Mouse (Mus musculus) CD4-positive, CD25-positive, alpha-beta regulatory T cell, adult 4 months (primary cell): ENCODE results near the gene Coro6. TPM values are rescaled to one million over a fixed set of nuclear protein-coding genes. Genes with fewer than 3 reads are reported as not detected.

ENCODE experiments used
- ATAC-seq: one replicate; pipeline ENCODE4 v1.8.0; 2017
- polyA plus RNA-seq, 2 experiments: library from polyadenylated mRNA; unstranded; fragments of 100-300 nt; shearing (Covaris generic); gene quantifications; one replicate each; pipeline ENCODE4 v1.2.1; 2017

Coro6 gene
- polyA plus RNA-seq, 2 experiments from 2014 or later: not detected

DNA sequence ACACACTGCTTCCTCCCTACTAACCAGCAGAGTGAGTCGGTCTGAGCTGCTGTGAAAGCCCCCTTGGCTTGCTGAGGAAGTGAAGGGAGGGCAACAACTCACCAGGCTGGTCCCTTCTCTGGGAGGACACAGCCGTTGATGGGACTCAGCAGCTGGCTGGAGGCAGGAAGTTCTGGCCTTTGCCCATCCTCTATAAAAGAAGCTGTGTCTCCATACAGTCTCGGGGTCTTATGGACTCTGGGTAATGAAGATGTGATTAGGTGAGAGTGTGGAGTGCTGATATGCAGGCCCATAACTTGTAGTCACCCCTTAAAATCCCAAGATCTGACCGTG is 32.1 kb downstream of the Coro6 start:
- no peak for ATAC-seq

DNA sequence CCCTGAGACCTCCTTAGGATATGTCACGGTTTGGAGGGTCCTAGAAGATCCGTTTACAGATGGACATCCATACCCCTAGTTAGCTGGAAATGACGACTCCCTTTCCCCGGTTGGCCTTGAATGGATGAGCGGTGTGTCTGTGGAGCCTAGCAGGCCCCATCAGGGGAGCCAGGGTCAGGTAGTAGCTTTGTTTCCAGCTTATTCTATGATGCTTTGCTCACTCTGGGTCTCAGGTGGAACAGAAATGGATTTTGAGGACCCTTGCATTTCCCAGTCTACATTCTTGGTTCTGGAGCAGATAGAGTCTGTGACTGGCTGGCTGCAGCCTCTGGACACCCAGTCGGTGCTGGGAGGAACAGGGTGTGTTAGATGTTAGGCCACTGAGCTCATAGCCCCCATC is 32.6 kb downstream of the Coro6 start:
- no peak for ATAC-seq

DNA sequence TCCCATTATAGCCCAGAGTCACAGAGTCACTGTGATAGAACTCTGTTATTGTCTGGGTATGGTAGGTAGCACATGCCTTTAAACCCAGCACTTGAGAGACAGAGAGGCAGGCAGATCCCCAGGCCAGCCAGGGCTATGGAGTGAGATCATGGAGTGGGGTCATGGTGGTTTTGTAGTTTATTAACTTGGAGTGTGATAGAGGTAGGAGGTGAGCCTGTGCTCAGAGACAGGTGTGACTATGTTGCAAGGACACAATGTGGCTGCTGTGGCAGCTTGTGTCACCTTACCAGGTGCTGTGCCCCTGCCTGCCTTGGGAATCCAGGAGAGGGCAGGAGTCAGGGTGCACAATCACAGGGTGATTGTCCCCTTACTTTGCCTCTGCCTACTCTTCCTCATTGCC is 33.3 kb downstream of the Coro6 start:
- ATAC-seq: no peak

DNA sequence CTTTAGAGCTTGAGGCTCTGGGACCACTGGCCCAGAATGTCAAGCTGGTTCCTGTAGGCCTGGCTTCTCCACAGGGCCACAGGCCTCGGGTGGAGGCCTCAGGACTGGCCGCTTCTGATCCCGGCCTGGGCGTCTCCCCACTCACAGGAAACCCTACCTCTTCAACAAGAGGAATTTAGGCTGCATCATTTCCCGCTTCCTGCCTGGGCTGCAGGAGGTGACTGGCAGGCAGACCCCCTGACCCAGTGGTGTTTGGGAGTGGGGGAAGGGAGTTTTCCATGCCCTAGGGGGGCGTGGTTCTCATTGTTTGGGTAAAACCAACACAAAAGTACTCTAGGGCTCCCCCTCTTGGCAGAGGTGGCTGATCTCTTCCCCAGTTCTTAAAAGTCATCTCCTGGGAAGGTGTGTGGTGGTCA is 35.1 kb downstream of the Coro6 start:
- no peak for ATAC-seq

DNA sequence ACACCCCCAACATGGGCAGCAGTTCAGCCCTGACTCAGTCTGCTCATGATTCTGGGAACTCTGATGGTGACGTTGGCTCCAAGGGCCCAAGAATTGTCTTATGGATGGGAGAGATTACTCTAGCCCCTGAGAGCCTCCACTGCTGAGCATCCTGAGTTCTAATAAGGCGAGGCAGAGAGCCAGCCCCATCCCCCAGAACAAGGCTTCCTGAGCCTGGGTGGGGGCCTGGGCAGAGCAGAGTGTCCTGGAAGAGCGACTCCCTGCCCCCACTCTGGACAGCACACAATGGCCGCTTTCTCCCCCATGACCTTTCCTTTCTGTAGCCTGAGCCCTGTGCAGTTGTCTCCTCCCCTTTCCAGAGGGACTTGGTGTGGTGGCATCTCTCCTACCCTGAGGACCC is 35.6 kb downstream of the Coro6 start:
- no peak for ATAC-seq

DNA sequence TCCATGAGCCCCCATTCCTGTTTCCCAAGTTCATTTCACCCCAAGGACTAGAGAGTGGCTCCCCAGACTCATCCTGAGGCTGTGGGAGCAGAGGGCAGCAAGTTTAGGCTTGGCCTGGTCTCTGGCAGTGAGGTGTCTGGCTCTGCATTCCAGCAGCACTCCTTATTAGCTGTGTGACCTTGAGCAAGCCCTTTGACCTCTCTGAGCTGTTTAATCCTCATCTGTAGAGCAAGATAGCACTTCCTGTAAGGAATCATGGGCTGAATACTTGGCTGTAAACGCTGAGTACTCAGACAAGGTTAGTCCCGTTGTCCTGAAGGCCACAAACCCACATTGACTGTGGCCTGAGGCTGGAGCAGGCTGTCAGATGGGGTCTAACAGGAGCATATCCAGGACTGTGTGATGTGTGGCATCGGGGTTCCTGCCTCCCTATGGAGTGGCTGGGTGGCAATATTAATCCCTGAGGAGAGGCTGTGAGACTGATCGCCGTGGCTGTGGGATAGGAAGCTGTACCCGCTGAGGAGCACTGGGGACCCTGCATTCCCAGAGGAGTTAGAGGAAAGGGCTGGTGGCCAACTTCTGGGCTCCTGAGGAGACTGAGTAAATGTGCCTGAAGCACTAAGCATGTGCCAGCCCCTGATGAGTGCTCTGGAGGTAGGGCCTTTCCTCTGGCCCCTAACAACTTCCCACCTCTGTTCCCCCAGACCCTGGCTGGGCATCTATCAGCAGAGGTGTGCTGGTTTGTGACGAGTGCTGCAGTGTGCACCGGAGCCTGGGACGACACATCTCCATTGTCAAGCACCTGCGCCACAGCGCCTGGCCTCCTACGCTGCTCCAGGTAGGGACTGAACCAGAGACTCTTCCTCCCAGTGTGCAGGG is 36.3 kb downstream of the Coro6 start:
- no peak for ATAC-seq

DNA sequence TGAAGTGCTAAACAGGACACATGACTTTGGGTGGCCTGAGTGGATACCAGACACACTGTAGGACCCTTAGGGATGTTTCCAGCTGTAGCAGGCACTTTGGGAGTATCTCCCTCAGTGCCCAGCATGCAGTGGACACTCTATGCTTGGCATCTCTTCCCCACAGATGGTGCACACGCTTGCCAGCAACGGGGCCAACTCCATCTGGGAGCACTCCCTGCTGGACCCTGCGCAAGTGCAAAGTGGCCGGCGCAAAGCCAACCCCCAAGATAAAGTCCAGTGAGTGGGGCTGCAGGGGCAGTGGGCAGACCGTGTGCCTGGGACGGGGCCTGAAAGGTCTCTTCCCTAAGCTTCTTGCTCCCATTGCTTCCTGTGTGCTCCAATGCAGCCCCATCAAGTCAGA is 37.1 kb downstream of the Coro6 start:
- ATAC-seq: no peak

DNA sequence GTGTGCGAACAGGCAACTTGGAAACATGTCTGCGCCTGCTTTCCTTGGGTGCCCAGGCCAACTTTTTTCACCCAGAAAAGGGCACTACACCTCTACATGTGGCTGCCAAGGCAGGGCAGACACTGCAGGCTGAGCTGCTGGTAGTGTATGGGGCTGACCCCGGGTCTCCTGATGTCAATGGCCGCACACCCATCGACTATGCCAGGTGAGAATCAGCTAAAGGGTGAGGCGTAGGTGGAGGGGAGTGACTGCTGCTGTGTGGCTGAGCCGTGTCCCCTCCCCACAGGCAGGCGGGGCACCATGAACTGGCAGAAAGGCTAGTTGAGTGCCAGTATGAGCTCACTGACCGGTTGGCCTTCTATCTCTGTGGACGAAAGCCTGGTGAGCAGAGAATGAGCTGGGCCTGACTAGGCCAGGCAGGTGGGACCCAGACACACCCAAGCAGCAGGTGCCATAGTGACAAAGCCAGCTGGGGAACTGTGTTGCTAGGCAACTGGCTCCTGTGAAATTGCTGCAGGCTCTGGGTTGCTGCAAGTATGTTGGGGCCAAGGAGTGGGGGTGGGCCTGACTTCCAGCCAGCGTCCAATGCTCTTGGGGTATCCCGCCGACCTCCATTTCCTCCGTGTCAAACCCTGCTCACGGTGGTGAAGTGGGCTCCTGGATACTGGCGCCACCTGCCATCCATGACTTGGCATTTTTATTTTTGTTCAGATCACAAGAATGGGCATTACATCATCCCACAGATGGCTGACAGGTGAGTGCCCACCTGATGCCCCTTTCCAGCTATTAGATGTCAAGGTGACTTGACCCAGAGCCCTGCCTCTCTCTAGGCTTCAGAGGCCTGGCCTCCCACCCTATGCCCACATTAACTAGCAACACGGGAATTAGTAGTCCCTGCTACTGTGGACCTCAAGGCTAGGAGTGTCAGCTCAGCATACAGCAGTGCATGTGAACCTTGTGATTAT is 38.4 kb downstream of the Coro6 start:
- ATAC-seq: no peak

DNA sequence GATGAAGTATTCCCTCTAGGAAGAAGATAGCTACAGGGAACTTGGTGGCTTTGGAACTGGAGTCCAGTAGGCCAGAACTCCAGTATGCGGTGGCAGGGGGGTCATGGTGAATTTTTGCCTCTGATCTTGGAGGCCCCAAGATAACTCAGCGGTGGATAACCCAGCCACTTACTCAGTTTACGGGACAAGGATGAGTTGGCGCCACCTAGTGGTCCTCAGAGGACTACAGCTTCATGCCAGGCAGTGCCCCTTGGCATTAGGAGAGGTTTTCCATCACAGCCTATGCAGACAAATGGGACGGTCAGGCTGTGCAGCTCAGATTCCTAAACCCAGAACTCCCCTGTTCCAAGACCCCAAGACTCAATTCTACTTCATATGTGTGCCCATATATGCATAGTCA is 39.2 kb downstream of the Coro6 start:
- ATAC-seq: peak; percentile 81

DNA sequence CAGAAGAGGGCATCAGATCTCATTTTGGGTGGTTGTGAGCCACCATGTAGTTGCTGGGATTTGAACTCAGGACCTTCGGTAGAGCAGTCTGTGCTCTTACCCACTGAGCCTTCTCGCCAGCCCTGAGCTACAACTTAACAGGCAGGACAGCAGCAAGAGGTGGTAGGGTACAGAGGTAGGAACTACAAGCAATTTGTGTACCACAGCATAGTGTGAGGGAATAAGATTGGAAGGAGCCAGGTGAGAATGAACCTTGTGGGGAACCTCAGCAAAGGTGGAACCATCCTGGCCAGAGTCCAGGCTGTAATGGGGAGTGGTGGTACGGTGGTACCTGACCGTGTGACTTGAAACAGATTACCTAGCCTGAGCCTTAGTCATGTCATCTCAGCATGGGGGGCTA is 39.8 kb downstream of the Coro6 start:
- ATAC-seq: no peak

DNA sequence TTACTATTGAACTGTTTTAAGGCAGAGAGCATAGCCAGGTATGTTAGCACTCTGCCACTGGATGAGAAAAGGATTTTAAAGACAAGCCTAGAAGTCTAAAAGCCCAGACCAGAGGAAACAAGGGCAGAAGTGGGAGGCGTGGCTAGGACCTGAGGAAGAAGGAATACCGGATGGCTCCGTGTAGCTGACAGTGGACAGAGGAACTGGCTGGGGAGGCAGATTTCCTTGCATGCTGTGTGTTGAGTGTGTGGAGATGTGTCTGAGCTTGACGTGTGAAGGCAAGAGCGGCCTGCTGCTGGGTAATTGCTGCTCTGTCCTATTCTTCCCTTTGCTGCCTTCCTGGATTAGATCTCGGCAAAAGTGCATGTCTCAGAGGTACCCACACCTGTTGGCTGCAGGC is 40.3 kb downstream of the Coro6 start:
- no peak for ATAC-seq

DNA sequence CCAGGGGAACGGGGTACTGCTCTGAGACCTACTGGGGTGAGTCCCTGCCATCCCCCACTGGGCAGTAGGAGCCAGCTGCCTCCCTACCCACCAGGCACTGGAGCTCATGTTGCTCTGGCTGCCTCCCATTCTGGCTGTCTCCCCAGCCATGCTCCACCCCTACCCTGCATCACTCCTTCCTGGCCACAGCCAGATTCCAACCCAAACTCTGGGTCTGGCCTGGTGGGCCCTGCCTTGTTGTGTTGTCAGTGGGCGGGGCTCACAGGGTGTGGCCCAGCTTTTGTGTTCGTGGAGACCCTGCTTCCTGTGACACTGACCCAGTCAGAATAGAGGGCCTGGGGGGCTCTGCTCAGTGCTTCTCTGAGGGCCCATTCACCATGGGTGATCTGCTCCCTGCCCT is 41.3 kb downstream of the Coro6 start:
- ATAC-seq: no peak

DNA sequence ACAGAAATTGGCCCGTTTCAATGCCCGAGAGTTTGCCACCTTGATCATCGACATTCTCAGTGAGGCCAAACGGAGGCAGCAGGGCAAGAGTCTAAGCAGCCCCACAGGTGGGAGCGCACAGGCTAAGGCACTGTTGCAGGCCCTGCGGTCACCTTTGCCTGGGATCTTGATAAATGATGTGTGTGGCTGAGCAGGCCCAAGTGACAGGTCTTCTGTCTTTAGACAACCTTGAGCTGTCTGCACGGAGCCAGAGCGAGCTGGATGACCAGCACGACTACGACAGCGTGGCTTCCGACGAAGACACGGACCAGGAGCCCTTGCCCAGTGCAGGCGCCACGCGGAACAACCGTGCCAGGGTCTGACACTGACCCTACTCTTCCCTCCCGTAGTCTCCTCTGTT is 42.2 kb downstream of the Coro6 start:
- ATAC-seq: no peak

DNA sequence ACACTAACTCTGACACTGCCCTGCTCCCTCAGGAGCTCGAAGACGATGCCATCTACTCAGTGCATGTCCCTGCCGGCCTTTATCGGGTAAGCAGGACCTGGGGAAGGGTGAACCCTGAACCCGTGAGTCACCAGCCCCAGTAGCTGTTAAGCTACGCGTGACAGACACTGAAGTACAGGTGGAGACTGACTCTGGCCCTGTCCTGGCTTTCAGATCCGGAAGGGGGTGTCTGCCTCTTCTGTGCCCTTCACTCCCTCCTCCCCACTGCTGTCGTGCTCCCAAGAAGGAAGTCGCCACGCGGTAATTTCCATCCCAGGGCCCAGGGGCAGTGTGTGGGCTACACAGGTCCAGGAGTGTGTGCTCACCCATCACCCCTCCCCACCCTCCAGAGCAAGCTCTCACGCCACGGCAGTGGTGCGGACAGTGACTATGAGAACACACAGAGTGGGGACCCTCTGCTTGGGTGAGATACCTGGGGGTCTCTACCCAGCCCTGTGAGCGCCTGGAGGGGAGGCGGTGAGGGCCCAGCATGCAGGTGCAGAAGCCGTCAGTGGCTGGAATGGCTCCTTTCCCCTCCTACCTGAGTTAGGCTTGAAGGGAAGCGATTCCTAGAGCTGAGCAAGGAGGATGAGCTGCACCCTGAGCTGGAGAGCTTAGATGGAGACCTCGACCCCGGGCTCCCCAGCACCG is 43.2 kb downstream of the Coro6 start:
- ATAC-seq: no peak

DNA sequence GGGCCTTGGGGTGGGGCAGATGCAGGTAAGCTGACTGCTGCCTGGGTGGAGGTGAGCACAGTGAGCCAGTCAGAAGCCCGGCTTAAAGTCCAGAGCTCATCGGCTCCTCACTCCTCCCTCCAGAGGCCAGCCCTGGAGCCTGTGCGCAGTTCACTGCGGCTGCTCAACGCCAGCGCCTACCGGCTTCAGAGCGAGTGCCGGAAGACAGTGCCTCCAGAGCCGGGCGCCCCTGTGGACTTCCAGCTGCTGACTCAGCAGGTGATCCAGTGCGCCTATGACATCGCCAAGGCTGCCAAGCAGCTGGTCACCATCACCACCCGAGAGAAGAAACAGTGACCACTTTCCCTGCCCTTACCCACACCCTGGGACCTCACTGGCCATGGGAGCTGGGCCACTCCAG is 44.1 kb downstream of the Coro6 start:
- ATAC-seq: no peak

DNA sequence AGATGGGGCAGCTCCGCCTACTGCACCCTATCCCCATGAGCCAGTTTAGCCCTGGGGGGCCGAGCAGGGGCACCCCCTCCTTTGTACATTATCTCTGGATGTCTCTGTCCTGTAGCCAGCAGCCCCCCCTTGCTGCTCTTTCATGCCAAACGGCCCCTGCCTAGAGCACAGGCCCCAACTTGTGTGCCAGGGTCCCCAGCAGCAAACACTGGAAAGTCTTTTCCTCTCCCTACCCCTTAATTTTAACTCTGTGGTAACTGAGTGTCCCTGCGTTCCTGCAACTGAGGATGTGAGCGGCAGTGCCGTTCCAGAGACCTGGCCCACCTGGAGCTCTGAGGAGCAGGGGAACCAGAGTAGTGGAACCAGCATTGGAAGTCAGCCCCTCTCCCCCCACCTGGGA is 44.7 kb downstream of the Coro6 start:
- ATAC-seq: no peak

DNA sequence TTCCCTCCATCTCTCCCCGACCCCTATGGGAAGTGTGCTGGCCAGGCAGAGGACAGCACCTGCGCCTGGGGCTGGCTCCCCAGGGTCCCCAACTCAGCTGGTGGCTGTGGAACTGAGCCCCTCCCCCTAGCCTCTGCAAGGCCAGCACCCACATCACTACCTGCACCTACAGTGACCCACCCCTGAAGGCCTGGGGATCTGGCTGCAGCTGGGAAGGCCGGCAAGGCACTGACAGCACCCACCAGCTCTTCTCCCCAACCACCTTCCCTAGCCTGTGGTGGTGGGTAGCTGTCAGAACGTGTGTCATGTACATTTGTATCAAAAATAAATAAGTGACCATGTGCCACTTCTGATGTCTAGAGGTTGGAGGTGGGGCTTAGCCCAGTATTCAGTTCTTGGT is 45.2 kb downstream of the Coro6 start:
- no peak for ATAC-seq

DNA sequence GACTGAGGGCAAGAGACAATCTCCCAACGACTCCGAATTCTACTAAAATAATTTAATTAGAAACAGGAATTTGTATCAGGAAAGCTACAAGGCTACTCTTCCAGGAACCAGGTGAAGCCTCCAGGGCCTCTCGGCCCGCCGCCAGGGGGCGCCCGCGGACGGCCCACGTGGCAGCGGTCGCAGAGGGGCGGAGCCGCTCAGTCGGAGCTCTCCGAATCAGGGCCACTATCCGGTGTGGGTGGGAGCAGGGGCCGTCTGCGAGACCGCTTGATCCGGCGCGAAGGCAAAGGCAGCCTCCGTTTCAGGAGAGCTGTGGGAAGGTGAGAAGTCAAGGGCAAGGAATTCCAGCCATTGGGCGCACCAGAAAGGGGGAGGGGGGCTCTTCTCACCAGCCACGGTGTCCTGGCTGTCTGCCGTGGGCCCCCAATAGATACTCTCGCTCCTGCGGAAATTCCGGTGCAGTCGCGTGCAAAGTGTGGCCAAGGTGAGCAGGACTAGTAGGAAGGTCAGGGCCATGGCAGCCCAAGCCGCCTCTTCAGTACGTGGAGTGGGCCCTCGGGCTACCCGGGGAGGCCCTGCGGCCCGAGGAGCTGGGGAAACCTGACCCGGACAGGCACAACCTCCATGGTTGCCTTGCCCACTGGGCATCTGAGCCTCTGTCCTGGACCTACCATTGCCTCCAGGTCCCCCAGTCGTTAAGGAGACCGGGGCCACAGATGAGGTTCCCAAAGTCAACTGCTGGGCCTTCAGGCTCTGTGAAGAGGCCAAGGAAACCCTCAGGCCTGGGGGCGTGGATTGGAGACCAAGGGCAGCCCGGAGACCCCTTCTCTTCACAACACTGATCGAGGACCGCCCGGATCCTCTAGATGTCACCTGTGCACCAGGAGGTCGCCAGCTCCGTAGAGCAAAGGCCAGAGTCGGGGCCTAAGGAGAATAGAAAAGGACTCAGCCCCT is 46.1 kb downstream of the Coro6 start:
- ATAC-seq: peak; percentile 79

DNA sequence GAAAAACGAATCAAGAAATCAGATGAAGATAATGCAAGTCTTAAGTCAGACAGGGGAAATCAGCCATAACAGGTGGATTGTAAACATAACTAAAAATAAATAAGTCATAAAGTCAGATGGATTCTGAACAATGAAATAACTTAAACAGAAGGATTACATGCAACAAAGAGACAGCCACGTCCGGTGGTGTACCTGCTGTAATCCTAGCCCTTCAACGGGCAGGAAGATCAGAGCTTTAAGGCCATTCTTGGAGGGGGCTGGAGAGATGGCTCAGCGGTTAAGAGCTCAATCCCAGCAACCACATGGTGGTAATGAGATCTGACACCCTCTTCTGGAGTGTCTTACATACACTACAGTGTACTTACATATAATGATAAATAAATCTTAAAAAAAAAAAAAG is 49.1 kb downstream of the Coro6 start:
- ATAC-seq: no peak

DNA sequence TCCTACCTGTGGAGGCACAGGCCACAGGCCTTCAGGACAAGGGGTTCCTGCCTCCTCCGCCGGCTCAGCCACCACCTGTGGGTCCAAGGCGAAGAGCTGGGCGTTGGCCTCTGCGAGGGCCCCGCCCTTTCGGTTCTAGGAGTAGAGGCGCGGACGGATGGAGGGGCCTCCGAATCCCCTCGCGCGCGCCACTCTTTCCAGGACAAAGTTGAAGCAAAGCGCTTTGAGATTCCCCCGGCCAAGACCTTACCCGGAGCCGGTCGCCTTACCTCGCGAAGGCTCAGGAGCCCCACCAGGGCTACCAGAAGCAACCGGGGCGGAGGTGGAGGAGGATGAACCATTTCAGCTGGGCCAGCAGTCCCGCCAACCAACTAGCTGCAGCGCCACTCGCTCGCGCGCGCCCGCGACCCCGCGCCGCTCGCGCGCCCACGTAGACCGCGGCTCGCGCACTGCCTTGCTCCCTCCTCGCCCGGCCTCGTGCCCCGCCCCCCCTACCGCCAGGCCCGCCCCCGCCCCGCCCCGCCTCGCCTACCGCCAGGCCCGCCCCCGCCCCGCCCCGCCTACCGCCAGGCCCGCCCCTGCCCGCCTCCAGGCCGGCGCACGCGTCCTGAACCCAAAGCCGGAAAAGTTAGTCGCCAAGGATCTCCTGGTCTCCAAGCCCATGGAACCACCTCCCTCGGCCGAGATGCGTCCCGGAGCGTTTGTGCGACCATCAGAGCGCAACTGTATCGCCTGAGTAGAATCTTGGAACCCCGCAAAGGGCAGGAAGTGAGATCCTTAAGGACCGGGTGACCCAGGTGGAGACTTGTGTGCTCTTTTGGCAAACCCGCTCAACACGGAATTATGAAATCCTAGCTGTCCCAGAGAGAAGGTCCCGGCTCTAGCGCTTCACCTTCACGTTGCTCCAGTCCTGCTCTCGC is 50.9 kb downstream of the Coro6 start:
- peak; percentile 80 for ATAC-seq

DNA sequence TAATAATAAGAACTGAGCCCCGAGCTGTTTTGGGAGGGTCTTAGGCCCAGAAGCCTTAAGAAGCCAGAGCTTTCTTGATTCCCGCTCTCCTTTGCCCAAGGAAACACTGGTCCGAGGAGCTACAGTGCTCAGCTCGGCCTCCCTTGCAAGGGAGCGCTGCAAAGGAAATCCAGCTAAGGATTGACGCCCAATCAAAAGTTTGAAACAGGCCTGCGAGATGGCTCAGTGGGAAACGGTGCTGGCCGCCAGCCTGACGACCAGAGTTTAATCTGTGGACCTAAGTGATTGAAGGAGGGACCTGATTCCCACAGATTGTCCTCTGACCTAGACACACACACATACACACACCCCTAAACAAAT is 51.6 kb downstream of the Coro6 start:
- ATAC-seq: no peak
